Mouse (Mus musculus) left cerebral cortex, postnatal 36 days (tissue): ENCODE results near the gene Il23a. TPM values are rescaled to one million over a fixed set of nuclear protein-coding genes. Genes with fewer than 3 reads are reported as not detected.
A peak's percentile ranks its signal among the peaks of the same experiment; 100 is the strongest.
"Not testable (repeated sequence)": the region's sequence is repeated elsewhere in the genome, so short reads cannot be mapped to it uniquely, and the experiment has no call there.

Source experiments
- DNase-seq, 2 experiments: peaks; one replicate each; pipeline ENCODE4 v3.0.0; 2021 to 2022; ENCODE audit warnings: low spot score in 2 of 2, mixed read lengths in 1 of 2
- intact Hi-C: fragments of 180-260 bp; cut with DNase I; formaldehyde crosslinking; loops from one replicate; pipeline ENCODE4 v1.15.1; 2025
- total RNA-seq, 2 experiments: library from RNA; stranded (reverse); gene quantifications; 2 replicates each; pipeline ENCODE4 v1.2.3; 2021

Il23a gene
- total RNA-seq, 2 experiments from 2014 or later, result 0.27 to 0.29 TPM

DNA sequence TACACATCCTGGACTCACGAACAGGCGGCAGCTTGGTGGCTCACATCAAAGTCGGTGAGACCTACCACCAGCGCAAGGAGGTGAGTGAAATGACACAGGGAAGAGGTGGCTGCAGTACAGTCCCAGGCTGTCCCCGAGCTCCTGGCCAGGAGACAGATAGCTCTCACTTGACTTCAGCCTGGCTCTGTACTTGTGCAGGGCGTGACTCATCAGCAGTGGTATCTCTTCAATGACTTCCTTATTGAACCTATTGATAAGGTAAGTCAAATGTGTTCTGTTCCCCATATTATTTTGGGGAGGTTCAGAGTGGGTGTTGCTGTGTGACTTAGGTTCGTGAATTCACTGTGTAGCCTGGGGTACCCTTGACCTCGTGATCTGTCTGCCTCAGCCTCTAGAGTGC, 17.0 kb upstream of the Il23a start:
- no peak for DNase-seq
- intact Hi-C loops, result no loop called here

- intact Hi-C loops, result no loop called here
Observed at GRCm38 (mm10) chr10:128310902-128311301, 12.3 kb upstream of the Il23a start.

DNA sequence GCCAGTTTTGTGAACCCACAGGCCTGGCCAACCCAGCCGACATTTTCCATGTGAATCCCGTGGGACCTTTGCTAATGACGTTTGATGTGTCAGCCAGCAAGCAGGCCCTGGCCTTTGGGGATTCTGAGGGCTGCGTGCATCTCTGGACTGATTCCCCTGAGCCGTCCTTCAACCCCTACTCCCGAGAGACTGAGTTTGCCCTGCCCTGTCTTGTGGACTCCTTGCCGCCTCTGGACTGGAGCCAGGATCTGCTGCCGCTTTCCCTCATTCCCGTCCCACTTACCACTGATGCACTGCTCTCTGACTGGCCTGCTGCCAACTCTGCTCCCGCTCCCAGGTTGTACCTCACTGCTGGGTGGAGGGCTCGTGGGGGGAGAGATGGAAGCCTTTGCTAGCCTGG, 11.6 kb upstream of the Il23a start:
- no peak for DNase-seq
- intact Hi-C loops, result no loop called here

More at GRCm38 (mm10) chr10:128310902-128311301, 12.3 kb upstream of the Il23a start:
- no peak for DNase-seq

GRCm38 (mm10) chr10:128309654-128310053, 11.1 kb upstream of the Il23a start:
- DNase-seq, result no peak
- intact Hi-C loops, result no loop called here

DNA sequence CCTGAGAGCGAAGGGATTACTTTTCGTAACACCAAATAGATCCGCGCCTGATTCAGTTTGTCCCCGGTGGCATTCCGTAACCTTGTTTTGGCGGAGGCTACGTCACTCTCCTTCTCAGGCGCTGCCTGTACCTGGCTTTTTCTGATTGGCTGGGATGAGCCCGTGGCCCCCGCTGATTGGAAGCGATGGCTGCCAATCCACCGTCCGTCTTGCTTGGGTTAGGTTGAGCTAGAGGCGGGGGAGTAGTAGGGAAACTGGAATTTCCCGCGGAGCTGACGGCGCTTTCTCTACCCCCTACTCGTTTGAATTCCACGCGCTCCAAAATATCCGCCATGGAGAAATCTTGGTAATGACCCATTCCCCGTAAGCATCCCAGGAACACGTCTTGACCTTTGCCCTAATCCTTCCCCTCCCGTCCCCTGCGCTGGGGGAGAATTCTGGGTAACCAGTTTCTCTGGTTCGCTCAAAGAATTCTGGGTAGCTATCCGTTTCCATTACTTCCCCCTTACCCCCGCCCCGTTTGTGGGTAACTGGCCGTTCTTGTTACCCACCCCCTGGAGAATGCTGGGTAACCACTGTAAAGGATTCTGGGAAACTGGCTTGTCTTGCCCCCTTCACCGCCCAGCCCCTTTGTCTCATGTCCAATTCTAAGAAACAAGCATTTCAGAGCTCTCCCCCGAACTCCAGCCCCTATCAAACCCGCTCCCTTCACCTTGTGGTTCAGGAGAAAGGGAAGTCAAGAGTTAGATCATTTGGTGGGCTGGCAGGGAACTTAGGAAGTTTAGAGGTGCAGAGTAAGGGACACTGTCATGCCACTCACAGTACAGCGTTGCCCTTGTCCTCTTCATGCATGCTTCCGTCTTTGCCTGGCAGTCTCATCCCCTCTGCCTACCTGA, 4.8 kb upstream of the Il23a start, which contains the start of gene Pan2:
TSS of gene Pan2 (plus strand) at position 210 of the 896 bp plus-strand sequence.
- intact Hi-C loops, result no loop called here
- DNase-seq, result peak; percentile 100

GRCm38 (mm10) chr10:128302785-128303125, 4.2 kb upstream of the Il23a start:
- intact Hi-C loops, result no loop called here
- no peak for DNase-seq

GRCm38 (mm10) chr10:128302357-128302756, 3.8 kb upstream of the Il23a start:
- intact Hi-C loops, result no loop called here
- no peak for DNase-seq

GRCm38 (mm10) chr10:128298243-128298642, 309 bp downstream of the Il23a start:
- intact Hi-C loops, result no loop called here
- DNase-seq, result no peak

DNA sequence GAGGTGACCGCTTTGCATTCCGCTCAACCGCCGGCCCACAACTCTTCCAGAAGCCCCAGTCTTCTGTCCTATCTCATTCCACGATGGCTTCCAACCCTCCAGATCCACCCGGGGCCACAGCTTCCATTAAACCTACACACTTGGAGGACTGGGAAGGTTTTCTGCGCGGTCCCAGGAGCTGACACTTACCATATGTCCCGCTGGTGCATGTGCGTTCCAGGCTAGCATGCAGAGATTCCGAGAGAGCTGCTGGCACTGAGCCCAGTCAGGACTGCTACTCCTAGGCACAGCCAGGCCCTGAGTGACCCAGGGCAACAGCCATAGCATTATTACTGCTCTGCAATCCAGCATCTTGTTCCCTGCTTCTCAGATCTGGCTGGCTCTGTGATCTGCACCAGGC, 930 bp downstream of the Il23a start:
- DNase-seq, result no peak
- intact Hi-C loops, result no loop called here

GRCm38 (mm10) chr10:128297221-128297620, 1.3 kb downstream of the Il23a start:
- intact Hi-C loops, result no loop called here
- DNase-seq, result no peak

- intact Hi-C loops, result no loop called here
- no peak for DNase-seq
Observed at GRCm38 (mm10) chr10:128296370-128297090, 2.0 kb downstream of the Il23a start.

DNA sequence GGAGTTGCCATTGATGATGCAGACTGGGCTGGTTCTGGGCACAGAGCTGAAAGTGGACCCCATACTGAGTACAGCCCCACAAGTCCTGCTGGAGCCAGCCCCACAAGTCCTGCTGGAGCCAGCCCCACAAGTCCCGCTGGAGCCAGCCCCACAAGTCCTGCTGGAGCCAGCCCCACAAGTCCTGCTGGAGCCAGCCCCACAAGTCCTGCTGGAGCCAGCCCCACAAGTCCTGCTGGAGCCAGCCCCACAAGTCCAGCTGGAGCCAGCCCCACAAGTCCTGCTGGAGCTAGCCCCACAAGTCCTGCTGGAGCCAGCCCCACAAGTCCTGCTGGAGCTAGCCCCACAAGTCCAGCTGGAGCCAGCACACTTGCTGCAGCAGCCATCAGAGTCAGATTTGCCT, 8.0 kb downstream of the Il23a start:
- intact Hi-C loops, DNase-seq: not testable (repeated sequence)

GRCm38 (mm10) chr10:128283604-128284579, 14.7 kb downstream of the Il23a start:
- intact Hi-C loops, result loop anchor here (2.0 kb wide), 1 partner anchor 71 kb away; no protein-coding TSS in a partner anchor
- DNase-seq, result peak; percentile 43 to 49

DNA sequence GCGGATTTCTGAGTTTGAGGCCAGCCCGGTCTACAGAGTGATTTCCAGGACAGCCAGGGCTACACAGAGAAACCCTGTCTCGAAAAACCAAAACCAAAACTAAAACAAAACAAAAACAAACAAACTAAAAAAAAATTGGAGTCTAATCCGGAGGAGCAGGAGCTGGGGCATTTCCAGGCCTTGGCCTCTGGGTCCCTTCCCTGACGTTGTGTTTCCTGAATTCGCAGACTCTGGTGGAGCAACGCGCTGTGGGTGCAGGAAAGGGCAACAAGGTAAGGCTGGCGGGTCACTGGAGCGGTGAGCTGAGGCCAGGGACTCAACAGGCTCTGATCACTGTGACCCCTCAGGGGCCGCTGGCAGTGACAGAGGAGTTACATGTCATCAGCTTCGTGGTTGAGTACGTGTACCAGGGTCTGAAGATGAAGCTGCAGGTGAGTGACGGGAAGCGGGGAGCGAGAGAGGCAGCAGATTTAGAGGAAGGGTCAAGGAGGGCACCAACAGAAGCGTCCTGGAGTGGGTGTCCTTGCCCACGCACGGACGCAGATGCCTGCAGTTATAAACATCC, 15.6 kb downstream of the Il23a start:
- intact Hi-C loops, result no loop called here

DNA sequence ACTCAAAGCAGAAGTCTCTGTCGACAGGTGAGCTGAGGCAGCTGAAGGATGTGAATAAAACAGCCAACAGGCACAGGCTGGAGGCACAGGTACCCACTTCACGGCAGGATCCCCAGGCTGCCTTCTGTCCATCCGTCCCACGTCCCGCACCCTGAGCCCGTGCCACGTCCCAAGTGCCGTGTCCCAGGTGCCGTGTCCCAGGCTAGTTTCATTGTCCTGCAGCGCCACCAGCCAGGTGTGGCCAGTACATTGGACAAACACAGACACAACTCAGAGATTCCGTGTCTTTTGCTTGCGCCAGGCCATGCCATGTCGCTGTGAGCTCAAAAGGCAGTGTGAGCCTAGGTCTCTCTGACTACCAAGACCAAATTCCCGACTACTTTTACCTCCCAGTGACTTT, 16.9 kb downstream of the Il23a start:
- DNase-seq, result no peak
- intact Hi-C loops, result no loop called here

More for the DNA sequence above, 15.6 kb downstream of the Il23a start:
- DNase-seq, result no peak

GRCm38 (mm10) chr10:128280943-128281342, 17.6 kb downstream of the Il23a start:
- DNase-seq, result no peak
- intact Hi-C loops, result no loop called here

DNA sequence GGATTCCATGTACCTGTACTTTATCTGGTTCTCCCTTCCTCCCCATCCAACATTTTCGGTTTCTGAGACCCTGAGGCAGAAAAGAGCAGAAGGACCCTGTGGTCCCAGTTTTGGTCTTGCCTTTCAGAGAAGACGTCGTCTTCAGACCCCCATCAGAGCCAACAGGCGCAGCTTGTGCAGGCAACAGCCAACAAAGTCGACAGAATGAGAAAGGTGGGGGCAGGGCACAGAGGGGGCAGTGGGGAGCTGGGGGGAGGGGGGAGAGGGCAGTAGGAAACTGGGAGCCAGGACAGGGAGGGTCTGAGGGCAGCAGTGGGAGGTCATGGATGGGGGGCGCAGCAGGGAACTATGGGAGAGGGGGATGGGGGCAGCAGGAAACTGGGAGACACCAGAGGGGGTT, 20.4 kb downstream of the Il23a start:
- intact Hi-C loops, result no loop called here
- no peak for DNase-seq

- DNase-seq, intact Hi-C loops: not testable (repeated sequence)
Observed at GRCm38 (mm10) chr10:128275374-128275773, 23.2 kb downstream of the Il23a start.

DNA sequence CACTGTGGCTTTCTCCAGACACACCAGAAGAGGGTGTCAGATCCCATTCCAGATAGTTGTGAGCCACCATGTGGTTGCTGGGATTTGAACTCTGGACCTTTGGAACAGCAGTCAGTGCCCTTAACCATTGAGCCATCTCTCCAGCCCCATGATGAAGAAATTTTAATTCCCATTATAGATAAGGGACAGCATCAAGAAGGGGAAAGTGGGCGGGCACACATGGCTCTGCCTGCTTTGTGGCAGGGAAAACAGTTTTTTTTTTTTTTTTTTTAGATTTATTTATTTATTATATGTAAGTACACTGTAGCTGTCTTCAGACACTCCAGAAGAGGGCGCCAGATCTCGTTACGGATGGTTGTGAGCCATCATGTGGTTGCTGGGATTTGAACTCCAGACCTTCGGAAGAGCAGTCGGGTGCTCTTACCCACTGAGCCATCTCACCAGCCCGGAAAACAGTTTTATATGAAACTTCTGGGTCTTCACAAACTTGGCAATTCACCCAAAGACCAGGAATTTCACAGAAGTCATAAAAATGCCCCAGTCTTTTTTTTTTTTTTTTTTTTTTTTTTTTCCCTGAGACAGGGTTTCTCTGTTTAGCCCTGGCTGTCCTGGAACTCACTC, 25.6 kb downstream of the Il23a start:
- DNase-seq, intact Hi-C loops: not testable (repeated sequence)
